Mouse (Mus musculus): Measurements from ENCODE around the gene Pstpip1.

Gene Pstpip1

GRCm38 (mm10) chr9:56106274-56107072 is 16.7 kb downstream of the Pstpip1 start:
- in situ Hi-C loops (cut with MboI, MseI), result no loop called here

- in situ Hi-C loops (cut with MboI, MseI), result no loop called here
Observed at GRCm38 (mm10) chr9:56107527-56107926, 17.8 kb downstream of the Pstpip1 start.

GRCm38 (mm10) chr9:56108174-56108573 is 18.4 kb downstream of the Pstpip1 start:
- in situ Hi-C loops (cut with MboI, MseI), result no loop called here

GRCm38 (mm10) chr9:56118091-56118490 is 28.3 kb downstream of the Pstpip1 start:
- in situ Hi-C loops (cut with MboI, MseI), result no loop called here

GRCm38 (mm10) chr9:56118582-56118981 is 28.8 kb downstream of the Pstpip1 start:
- in situ Hi-C loops (cut with MboI, MseI), result no loop called here

- in situ Hi-C loops (cut with MboI, MseI), result no loop called here
Observed at GRCm38 (mm10) chr9:56119651-56120050, 29.9 kb downstream of the Pstpip1 start.

GRCm38 (mm10) chr9:56121097-56121496 is 31.3 kb downstream of the Pstpip1 start:
- in situ Hi-C loops (cut with MboI, MseI), result no loop called here

- in situ Hi-C loops (cut with MboI, MseI), result no loop called here
Observed at GRCm38 (mm10) chr9:56122973-56123372, 33.2 kb downstream of the Pstpip1 start.

- in situ Hi-C loops (cut with MboI, MseI), result no loop called here
Observed at GRCm38 (mm10) chr9:56123613-56124012, 33.9 kb downstream of the Pstpip1 start.

GRCm38 (mm10) chr9:56124561-56124960 is 34.8 kb downstream of the Pstpip1 start:
- in situ Hi-C loops (cut with MboI, MseI), result no loop called here

GRCm38 (mm10) chr9:56126453-56127173 is 36.9 kb downstream of the Pstpip1 start:
- in situ Hi-C loops (cut with MboI, MseI), result no loop called here

GRCm38 (mm10) chr9:56128331-56128730 is 38.6 kb downstream of the Pstpip1 start:
- in situ Hi-C loops (cut with MboI, MseI), result no loop called here

- in situ Hi-C loops (cut with MboI, MseI), result no loop called here
Observed at GRCm38 (mm10) chr9:56129951-56130350, 40.2 kb downstream of the Pstpip1 start.

GRCm38 (mm10) chr9:56130536-56130935 is 40.8 kb downstream of the Pstpip1 start:
- in situ Hi-C loops (cut with MboI, MseI), result no loop called here

- in situ Hi-C loops (cut with MboI, MseI), result no loop called here
Observed at GRCm38 (mm10) chr9:56131813-56132525, 42.2 kb downstream of the Pstpip1 start.

- in situ Hi-C loops (cut with MboI, MseI), result no loop called here
Observed at GRCm38 (mm10) chr9:56133970-56134369, 44.2 kb downstream of the Pstpip1 start.

GRCm38 (mm10) chr9:56134614-56135013 is 44.9 kb downstream of the Pstpip1 start:
- in situ Hi-C loops (cut with MboI, MseI), result no loop called here

- in situ Hi-C loops (cut with MboI, MseI), result no loop called here
Observed at GRCm38 (mm10) chr9:56135590-56136197, 45.9 kb downstream of the Pstpip1 start.

- in situ Hi-C loops (cut with MboI, MseI), result no loop called here
Observed at GRCm38 (mm10) chr9:56141776-56142175, 52.0 kb downstream of the Pstpip1 start.

GRCm38 (mm10) chr9:56144366-56145003 is 54.7 kb downstream of the Pstpip1 start:
- in situ Hi-C loops (cut with MboI, MseI), result no loop called here

- in situ Hi-C loops (cut with MboI, MseI), result no loop called here
Observed at GRCm38 (mm10) chr9:56146326-56146923, 56.7 kb downstream of the Pstpip1 start.
